Mouse (Mus musculus) kidney, adult 2 months (tissue): Measurements from ENCODE around the gene Zic4. TPM values are rescaled to one million over a fixed set of nuclear protein-coding genes. Genes with fewer than 3 reads are reported as not detected.

Experiments used
- DNase-seq: peaks from one replicate; pipeline ENCODE4 v3.0.0; 2021
- H3K27ac ChIP-seq: fragments of 200-500 bp; 2 replicates; pipeline ENCODE4 v1.5.1; 2012; ENCODE audit warnings: low read depth, low read length, control low read depth, inconsistent platforms; ENCODE audit not compliant: insufficient read depth
- H3K27me3 ChIP-seq: fragments of 200-500 bp; replicated peaks from 2 replicates; pipeline ENCODE4 v1.6.1; 2012; ENCODE audit warnings: mild to moderate bottlenecking, moderate library complexity, low read length, inconsistent platforms; ENCODE audit not compliant: control insufficient read depth, insufficient read depth
- H3K36me3 ChIP-seq: fragments of 200-500 bp; 2 replicates; pipeline ENCODE4 v1.6.1; 2012; ENCODE audit warnings: mild to moderate bottlenecking, moderate library complexity, low read length, inconsistent platforms; ENCODE audit not compliant: control insufficient read depth, insufficient read depth
- H3K4me1 ChIP-seq: fragments of 200-500 bp; 2 replicates; pipeline ENCODE4 v1.6.1; 2011; ENCODE audit warnings: low read length; ENCODE audit not compliant: control insufficient read depth, insufficient read depth
- H3K4me3 ChIP-seq: fragments of 200-500 bp; 2 replicates; pipeline ENCODE4 v1.5.1; 2011; ENCODE audit warnings: mild to moderate bottlenecking, low read depth, low read length, control low read depth; ENCODE audit not compliant: insufficient read depth
- CTCF ChIP-seq: fragments of 200-500 bp; conservative IDR thresholded peaks from 2 replicates; pipeline ENCODE4 v1.5.1; 2011; ENCODE audit warnings: low read depth, mild to moderate bottlenecking, control low read depth, low read length, moderate library complexity, mixed read lengths; ENCODE audit not compliant: insufficient read depth, insufficient read length
- POLR2A ChIP-seq: fragments of 200-500 bp; IDR thresholded peaks from one replicate; pipeline ENCODE4 v1.6.1; 2011; ENCODE audit warnings: low read depth, low read length, control low read depth
- WGBS: fragments of 180-500 bp; shearing (Covaris S2); methylation state at CpG from one replicate; pipeline ENCODE4 v1.1.7; 2018; 5-methylcytosine and 5-hydroxymethylcytosine counted together
- polyA plus RNA-seq: library from polyadenylated mRNA; depleted of rRNA; stranded (reverse); fragments of >200 nt; gene quantifications from 2 replicates; pipeline ENCODE4 v1.2.3, GENCODE M21; 2012; rRNA removed

Gene Zic4
- polyA plus RNA-seq, 1 experiment = not detected

GRCm38 (mm10) chr9:91405753-91406178 lies 43.6 kb downstream of the Zic4 start:
- TF ChIP-seq POLR2A = no peak
- no peak for TF ChIP-seq CTCF
- no peak overlapping the region for H3K27ac ChIP-seq
- peaks cover 5% of the 10 kb centered on the region; the same call in 1 of the 2 replicates for H3K27me3 ChIP-seq
- no peak for DNase-seq
- H3K4me1 ChIP-seq = no peaks in the 10 kb centered on the region
- no peak overlapping the region for H3K4me3 ChIP-seq
- no peaks in the 10 kb centered on the region for H3K36me3 ChIP-seq
- WGBS = 1% methylated on average over 16 of the region's 16 CpGs

GRCm38 (mm10) chr9:91406258-91406763 lies 44.1 kb downstream of the Zic4 start:
- Histone ChIP-seq H3K4me1 (no peaks in the 10 kb centered on the region), H3K4me3 (no peak overlapping the region), H3K27ac (no peak overlapping the region), H3K27me3 (peaks cover 5% of the 10 kb centered on the region; the same call in 1 of the 2 replicates), H3K36me3 (no peaks in the 10 kb centered on the region)
- 2% methylated on average over 6 of the region's 6 CpGs for WGBS
- no peak for TF ChIP-seq POLR2A
- TF ChIP-seq CTCF = no peak
- no peak for DNase-seq

GRCm38 (mm10) chr9:91409771-91410170 lies 47.6 kb downstream of the Zic4 start:
- 8% methylated on average over 3 of the region's 3 CpGs for WGBS
- no peak overlapping the region for H3K27ac ChIP-seq
- TF ChIP-seq POLR2A (no peak), CTCF (no peak)
- DNase-seq = no peak
- no peaks in the 10 kb centered on the region for H3K4me1 ChIP-seq
- no peak overlapping the region for H3K4me3 ChIP-seq
- peaks cover 2% of the 10 kb centered on the region; the same call in 1 of the 2 replicates for H3K27me3 ChIP-seq
- no peaks in the 10 kb centered on the region for H3K36me3 ChIP-seq

- H3K36me3 ChIP-seq = no peaks in the 10 kb centered on the region
- H3K4me3 ChIP-seq = no peak overlapping the region
- H3K27ac ChIP-seq = no peak overlapping the region
- WGBS = 2% methylated on average over 12 of the region's 12 CpGs
- no peaks in the 10 kb centered on the region for H3K4me1 ChIP-seq
- no peaks in the 10 kb centered on the region; the same call in 1 of the 2 replicates for H3K27me3 ChIP-seq
- TF ChIP-seq POLR2A (no peak), CTCF (no peak)
- no peak for DNase-seq
Observed at GRCm38 (mm10) chr9:91414007-91414661, 51.9 kb downstream of the Zic4 start.

GRCm38 (mm10) chr9:91420441-91420840 lies 58.2 kb downstream of the Zic4 start:
- 2% methylated on average over 18 of the region's 18 CpGs for WGBS
- DNase-seq = no peak
- H3K4me3 ChIP-seq = no peak overlapping the region
- TF ChIP-seq CTCF = no peak
- no peak for TF ChIP-seq POLR2A
- no peaks in the 10 kb centered on the region for H3K4me1 ChIP-seq
- H3K27ac ChIP-seq = no peak overlapping the region
- no peaks in the 10 kb centered on the region for H3K36me3 ChIP-seq
- H3K27me3 ChIP-seq = no peaks in the 10 kb centered on the region; the same call in 1 of the 2 replicates

Other genes starting within 250 kb of the Zic4 start
- not detected in 2 replicates for gene Zic1, start 3.4 kb downstream of the Zic4 start, polyA plus RNA-seq